Mouse (Mus musculus) ES-Bruce4 (cell line): ENCODE data around the gene Atp6v1c2. TPM values are rescaled to one million over a fixed set of nuclear protein-coding genes. Genes with fewer than 3 reads are reported as not detected.

Experiments used
- H3K27ac ChIP-seq: 2 replicates; pipeline ENCODE4 v1.5.1; 2012; ENCODE audit warnings: low read length, inconsistent platforms; ENCODE audit not compliant: insufficient read depth
- H3K27me3 ChIP-seq: 2 replicates; pipeline ENCODE4 v1.6.1; 2012; ENCODE audit warnings: mild to moderate bottlenecking, low read length, inconsistent platforms; ENCODE audit not compliant: control insufficient read depth, poor library complexity, insufficient read depth, severe bottlenecking
- H3K36me3 ChIP-seq: 2 replicates; pipeline ENCODE4 v1.6.1; 2012; ENCODE audit warnings: inconsistent platforms, mild to moderate bottlenecking, low read length, moderate library complexity; ENCODE audit not compliant: control insufficient read depth, poor library complexity, insufficient read depth, severe bottlenecking
- H3K4me1 ChIP-seq: one replicate; pipeline ENCODE4 v1.8.1; 2011; ENCODE audit warnings: low read length; ENCODE audit not compliant: control insufficient read depth, insufficient read depth
- H3K4me3 ChIP-seq: 2 replicates; pipeline ENCODE4 v1.5.1; 2011; ENCODE audit warnings: low read depth, mild to moderate bottlenecking, low read length
- H3K9ac ChIP-seq: 2 replicates; pipeline ENCODE4 v1.6.1; 2012; ENCODE audit warnings: low read depth, mild to moderate bottlenecking, inconsistent platforms; ENCODE audit not compliant: poor library complexity, severe bottlenecking
- H3K9me3 ChIP-seq: replicated peaks from 2 replicates; pipeline ENCODE4 v1.6.1; 2012; ENCODE audit warnings: mild to moderate bottlenecking, low read length, inconsistent platforms; ENCODE audit not compliant: control insufficient read depth, poor library complexity, insufficient read depth, severe bottlenecking
- CTCF ChIP-seq: IDR thresholded peaks from one replicate; pipeline ENCODE4 v1.8.1; 2011; ENCODE audit warnings: low read depth, low read length
- EP300 ChIP-seq: IDR thresholded peaks from 2 replicates; pipeline ENCODE4 v1.6.1; 2011; ENCODE audit warnings: low read depth, low read length; ENCODE audit not compliant: insufficient read depth
- POLR2A ChIP-seq: IDR thresholded peaks from one replicate; pipeline ENCODE4 v1.8.1; 2011; ENCODE audit warnings: low read length; ENCODE audit not compliant: insufficient read depth
- polyA plus RNA-seq: library from polyadenylated mRNA; stranded (reverse); fragments of >200 nt; gene quantifications from 2 replicates; pipeline ENCODE4 v1.2.4, GENCODE M21; 2011; ENCODE audit warnings: low read depth; ENCODE audit not compliant: missing spikeins, insufficient read depth, insufficient read length

The Atp6v1c2 gene
- polyA plus RNA-seq, 1 experiment = not detected

- Histone ChIP-seq H3K27me3 (no peaks in the 10 kb centered on the region), H3K9me3 (no peaks in the 10 kb centered on the region), H3K27ac (0 out of 2 replicates have a peak overlapping the region, but pooled peaks have one; percentile 21), H3K4me3 (no peak overlapping the region), H3K36me3 (no peaks in the 10 kb centered on the region), H3K4me1 (no peaks in the 10 kb centered on the region), H3K9ac (no peak overlapping the region)
- TF ChIP-seq EP300 (no peak), POLR2A (no peak), CTCF (no peak)
Observed at GRCm38 (mm10) chr12:17258431-17258830, 70.7 kb downstream of the Atp6v1c2 start.

GRCm38 (mm10) chr12:17256905-17257304 is 72.3 kb downstream of the Atp6v1c2 start:
- no peaks in the 10 kb centered on the region for H3K4me1 ChIP-seq
- no peak overlapping the region for H3K9ac ChIP-seq
- no peaks in the 10 kb centered on the region for H3K27me3 ChIP-seq
- H3K9me3 ChIP-seq = no peaks in the 10 kb centered on the region
- no peak overlapping the region for H3K27ac ChIP-seq
- H3K4me3 ChIP-seq = no peak overlapping the region
- TF ChIP-seq CTCF (peak; percentile 77), POLR2A (no peak)
- no peaks in the 10 kb centered on the region for H3K36me3 ChIP-seq

GRCm38 (mm10) chr12:17255602-17256001 is 73.6 kb downstream of the Atp6v1c2 start:
- TF ChIP-seq POLR2A (no peak), CTCF (peak; percentile 25)

GRCm38 (mm10) chr12:17253069-17253468 is 76.1 kb downstream of the Atp6v1c2 start:
- Histone ChIP-seq H3K27ac (no peak overlapping the region), H3K27me3 (no peaks in the 10 kb centered on the region), H3K9me3 (peaks cover 6% of the 10 kb centered on the region), H3K4me1 (no peaks in the 10 kb centered on the region), H3K36me3 (no peaks in the 10 kb centered on the region), H3K9ac (no peak overlapping the region), H3K4me3 (no peak overlapping the region)
- TF ChIP-seq CTCF (peak; percentile 75), POLR2A (no peak), EP300 (no peak)

More at GRCm38 (mm10) chr12:17255602-17256001, 73.6 kb downstream of the Atp6v1c2 start:
- Histone ChIP-seq H3K36me3 (no peaks in the 10 kb centered on the region), H3K27me3 (no peaks in the 10 kb centered on the region), H3K9me3 (no peaks in the 10 kb centered on the region), H3K27ac (no peak overlapping the region), H3K9ac (no peak overlapping the region), H3K4me3 (no peak overlapping the region), H3K4me1 (no peaks in the 10 kb centered on the region)

- H3K9ac ChIP-seq = no peak overlapping the region
- TF ChIP-seq POLR2A = no peak
- TF ChIP-seq CTCF = no peak
- TF ChIP-seq EP300 = no peak
Observed at GRCm38 (mm10) chr12:17250962-17251361, 78.2 kb downstream of the Atp6v1c2 start.

GRCm38 (mm10) chr12:17242041-17242440 is 87.1 kb downstream of the Atp6v1c2 start:
- H3K9ac ChIP-seq = no peak overlapping the region
- no peak for TF ChIP-seq POLR2A
- TF ChIP-seq EP300 = no peak
- no peak for TF ChIP-seq CTCF

More at GRCm38 (mm10) chr12:17250962-17251361, 78.2 kb downstream of the Atp6v1c2 start:
- no peak overlapping the region for H3K4me3 ChIP-seq
- H3K27me3 ChIP-seq = no peaks in the 10 kb centered on the region
- H3K36me3 ChIP-seq = no peaks in the 10 kb centered on the region
- peaks cover 6% of the 10 kb centered on the region for H3K9me3 ChIP-seq
- no peaks in the 10 kb centered on the region for H3K4me1 ChIP-seq
- no peak overlapping the region for H3K27ac ChIP-seq

GRCm38 (mm10) chr12:17241614-17242013 is 87.5 kb downstream of the Atp6v1c2 start:
- no peak overlapping the region for H3K27ac ChIP-seq
- TF ChIP-seq CTCF (no peak), EP300 (no peak), POLR2A (no peak)
- no peaks in the 10 kb centered on the region for H3K27me3 ChIP-seq
- no peaks in the 10 kb centered on the region for H3K4me1 ChIP-seq
- no peak overlapping the region for H3K9ac ChIP-seq
- H3K36me3 ChIP-seq = no peaks in the 10 kb centered on the region
- peaks cover 21% of the 10 kb centered on the region for H3K9me3 ChIP-seq
- H3K4me3 ChIP-seq = no peak overlapping the region

More at GRCm38 (mm10) chr12:17242041-17242440, 87.1 kb downstream of the Atp6v1c2 start:
- Histone ChIP-seq H3K27ac (no peak overlapping the region), H3K4me1 (no peaks in the 10 kb centered on the region), H3K36me3 (no peaks in the 10 kb centered on the region), H3K27me3 (no peaks in the 10 kb centered on the region), H3K9me3 (peaks cover 21% of the 10 kb centered on the region), H3K4me3 (no peak overlapping the region)
